Mouse (Mus musculus) E14TG2a.4 (cell line): ENCODE results near the gene Bag2.

Experiments used
- H3K27me3 ChIP-seq: 2 replicates; pipeline ENCODE4 v1.6.1; 2014; ENCODE audit warnings: low read length, control low read depth; ENCODE audit not compliant: insufficient read depth
- H3K36me3 ChIP-seq: 2 replicates; pipeline ENCODE4 v1.6.1; 2014; ENCODE audit warnings: low read length, control low read depth; ENCODE audit not compliant: insufficient read depth
- H3K4me1 ChIP-seq: replicated peaks from 2 replicates; pipeline ENCODE4 v1.6.1; 2014; ENCODE audit warnings: low read depth, low read length, control low read depth
- H3K4me3 ChIP-seq: replicated peaks from 2 replicates; pipeline ENCODE4 v1.5.1; 2014; ENCODE audit warnings: mild to moderate bottlenecking, low read length
- H3K9me3 ChIP-seq: 2 replicates; pipeline ENCODE4 v1.6.1; 2014; ENCODE audit warnings: low read length, control low read depth
- CTCF ChIP-seq: conservative IDR thresholded peaks from 2 replicates; pipeline ENCODE4 v1.5.1; 2014; ENCODE audit warnings: low read length
- NANOG ChIP-seq: IDR thresholded peaks from 2 replicates; pipeline ENCODE4 v1.6.1; 2014; ENCODE audit warnings: borderline replicate concordance, low read length, mixed read lengths
- POU5F1 ChIP-seq: IDR thresholded peaks from 2 replicates; pipeline ENCODE4 v1.6.1; 2014; ENCODE audit warnings: low read length, borderline replicate concordance

The Bag2 gene

DNA sequence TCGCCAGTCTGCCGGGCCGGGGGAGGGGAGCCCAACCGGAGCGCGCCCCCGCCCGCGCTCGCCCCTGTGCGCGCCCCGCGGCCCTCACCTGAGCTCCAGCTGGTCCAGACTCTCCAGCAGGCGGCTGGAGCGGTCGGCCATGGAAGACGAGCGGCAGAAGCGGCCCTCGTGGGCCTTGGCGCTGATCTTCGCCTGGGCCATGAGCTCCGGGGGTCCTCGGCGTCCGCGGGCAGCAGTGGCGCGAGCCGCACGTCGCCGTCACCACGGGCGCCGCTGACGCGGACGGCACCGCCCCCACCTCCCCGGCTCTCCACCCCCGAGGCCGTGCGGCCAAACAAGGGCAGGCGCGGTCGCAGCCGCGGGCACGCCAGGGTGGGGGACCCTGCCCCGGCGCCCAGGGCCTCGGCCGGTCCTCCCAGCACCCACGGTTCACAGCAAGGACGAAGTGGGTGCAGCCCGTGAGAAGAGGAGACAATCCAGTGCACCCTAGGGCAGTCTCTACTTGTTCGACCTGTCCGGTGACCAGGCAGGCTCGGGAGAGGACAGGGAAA, at the start of gene Bag2:
Gene Bag2 (minus strand): TSS at position 305 of the 551 bp plus-strand sequence.
- TF ChIP-seq CTCF (no peak), NANOG (no peak)
- H3K4me1 ChIP-seq = peaks cover 55% of the 10 kb centered on the region
- H3K4me3 ChIP-seq = peak within 1 kb of the TSS; percentile 82
- no peaks in the 10 kb centered on the region for H3K9me3 ChIP-seq
- peaks cover 37% of the 10 kb centered on the region for H3K27me3 ChIP-seq
- H3K36me3 ChIP-seq = peaks cover 26% of the 10 kb centered on the region

DNA sequence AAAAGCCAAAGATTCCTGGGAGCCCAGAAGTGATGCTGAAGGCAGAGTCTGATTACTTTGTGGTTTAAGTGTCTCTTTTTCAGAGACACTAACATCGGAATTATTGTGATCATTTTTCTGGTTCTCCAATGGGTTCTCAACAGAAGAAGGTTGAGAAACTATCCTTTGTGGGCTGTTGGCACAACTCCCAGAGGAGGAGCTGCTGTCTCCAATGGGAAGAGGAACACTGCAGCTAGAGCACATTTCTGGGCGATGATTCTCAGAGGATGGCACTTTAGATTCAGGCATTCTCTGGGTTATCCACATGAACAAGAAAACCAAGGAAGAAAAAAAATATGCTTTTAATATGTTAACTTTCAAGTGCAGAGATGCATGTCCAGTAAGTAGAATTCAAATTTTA, 45.7 kb upstream of the Bag2 start:
- Histone ChIP-seq H3K9me3 (no peaks in the 10 kb centered on the region), H3K4me1 (peaks cover 37% of the 10 kb centered on the region), H3K4me3 (no peak overlapping the region), H3K36me3 (peaks cover 85% of the 10 kb centered on the region), H3K27me3 (no peaks in the 10 kb centered on the region)
- no peak for TF ChIP-seq CTCF

DNA sequence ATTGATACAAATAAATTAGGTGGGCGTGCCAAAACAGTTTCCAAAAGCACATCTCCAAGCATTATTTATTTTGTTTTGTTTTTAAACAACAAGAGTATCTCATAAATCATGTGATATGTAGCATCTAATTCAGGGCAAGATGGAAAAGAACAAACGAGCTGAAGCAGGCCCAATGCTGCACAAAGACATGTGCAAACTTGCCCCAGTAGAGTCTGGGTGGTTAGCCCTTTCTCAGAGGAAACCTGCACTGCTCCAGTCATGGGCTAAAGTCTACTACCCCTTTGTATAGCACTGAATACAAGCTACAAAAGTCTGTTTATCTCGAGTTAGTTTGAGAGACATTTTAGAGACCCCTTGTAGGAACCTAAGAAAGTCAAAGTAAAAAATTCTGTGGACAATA, 42.0 kb upstream of the Bag2 start:
- peaks cover 68% of the 10 kb centered on the region for H3K36me3 ChIP-seq
- H3K27me3 ChIP-seq = no peaks in the 10 kb centered on the region
- TF ChIP-seq POU5F1 (no peak), NANOG (no peak), CTCF (no peak)
- no peak overlapping the region for H3K4me3 ChIP-seq
- H3K4me1 ChIP-seq = peaks cover 32% of the 10 kb centered on the region
- no peaks in the 10 kb centered on the region for H3K9me3 ChIP-seq

DNA sequence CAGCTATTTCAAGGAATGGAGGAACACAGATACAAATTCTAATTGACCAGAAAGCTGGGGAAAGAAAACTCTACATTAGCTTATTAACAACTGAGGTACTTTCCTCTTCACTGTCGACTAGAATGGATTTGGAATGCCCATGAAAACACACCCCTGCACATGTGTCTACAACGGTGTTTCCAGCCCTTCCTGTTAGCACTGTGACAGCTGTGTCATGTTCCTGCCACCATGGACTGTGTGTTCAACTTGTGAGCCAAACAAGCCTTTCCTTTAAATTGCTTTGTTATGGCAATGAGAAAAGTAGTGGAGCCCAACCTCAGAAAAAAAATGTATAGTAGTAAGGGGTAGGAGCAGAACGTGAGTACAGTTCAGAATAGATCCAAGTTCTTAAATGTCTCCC, 30.9 kb upstream of the Bag2 start:
- no peak for TF ChIP-seq NANOG
- no peak for TF ChIP-seq POU5F1
- TF ChIP-seq CTCF = no peak
- Histone ChIP-seq H3K36me3 (peaks cover 24% of the 10 kb centered on the region), H3K9me3 (no peaks in the 10 kb centered on the region), H3K27me3 (no peaks in the 10 kb centered on the region), H3K4me3 (no peak overlapping the region), H3K4me1 (peaks cover 24% of the 10 kb centered on the region)

DNA sequence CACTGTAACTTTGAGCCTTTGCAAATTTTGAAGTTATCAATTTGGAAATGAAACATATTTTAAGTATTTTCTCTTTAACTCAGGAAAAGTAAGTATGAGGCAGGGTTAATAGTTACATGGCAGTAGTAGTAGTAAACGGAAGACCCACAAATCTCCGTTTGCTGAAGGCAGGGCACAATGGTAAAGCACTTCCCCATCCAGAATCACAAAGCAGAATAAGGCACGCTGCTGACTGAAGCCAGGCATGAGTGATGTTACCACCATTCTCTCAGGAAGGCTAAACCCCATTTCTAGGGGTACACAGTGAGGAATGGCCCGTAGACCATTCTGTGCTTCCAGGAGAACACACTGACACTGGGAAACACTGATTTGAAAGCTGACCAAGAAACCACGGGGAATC, 30.5 kb upstream of the Bag2 start:
- Histone ChIP-seq H3K36me3 (peaks cover 24% of the 10 kb centered on the region), H3K9me3 (no peaks in the 10 kb centered on the region)
- TF ChIP-seq NANOG (no peak), CTCF (no peak), POU5F1 (no peak)

DNA sequence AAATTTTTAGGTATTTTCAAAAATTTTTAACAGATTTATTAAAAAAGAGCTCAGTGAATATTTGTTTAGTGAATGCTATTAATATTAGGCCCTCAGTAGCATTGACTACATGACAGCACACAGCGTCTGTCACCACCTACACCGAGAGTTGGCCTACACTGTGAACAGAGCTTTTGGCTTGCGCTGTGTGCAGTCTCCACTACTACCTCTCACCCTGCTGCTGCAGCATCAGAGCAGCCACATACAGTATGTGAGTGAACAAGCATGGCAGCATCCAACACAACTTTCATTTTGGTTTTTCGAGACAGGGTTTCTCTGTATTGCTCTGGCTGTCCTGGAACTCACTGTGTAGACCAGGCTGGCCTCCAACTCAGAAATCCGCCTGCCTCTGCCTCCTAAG, 27.0 kb upstream of the Bag2 start:
- no peak for TF ChIP-seq NANOG
- H3K4me1 ChIP-seq = peaks cover 12% of the 10 kb centered on the region; the same call in 1 of the 2 replicates
- peaks cover 37% of the 10 kb centered on the region for H3K36me3 ChIP-seq
- no peak overlapping the region for H3K4me3 ChIP-seq
- H3K27me3 ChIP-seq = no peaks in the 10 kb centered on the region
- no peaks in the 10 kb centered on the region for H3K9me3 ChIP-seq

More for the DNA sequence above, 30.5 kb upstream of the Bag2 start:
- H3K4me1 ChIP-seq = peaks cover 24% of the 10 kb centered on the region
- H3K27me3 ChIP-seq = no peaks in the 10 kb centered on the region
- H3K4me3 ChIP-seq = no peak overlapping the region

DNA sequence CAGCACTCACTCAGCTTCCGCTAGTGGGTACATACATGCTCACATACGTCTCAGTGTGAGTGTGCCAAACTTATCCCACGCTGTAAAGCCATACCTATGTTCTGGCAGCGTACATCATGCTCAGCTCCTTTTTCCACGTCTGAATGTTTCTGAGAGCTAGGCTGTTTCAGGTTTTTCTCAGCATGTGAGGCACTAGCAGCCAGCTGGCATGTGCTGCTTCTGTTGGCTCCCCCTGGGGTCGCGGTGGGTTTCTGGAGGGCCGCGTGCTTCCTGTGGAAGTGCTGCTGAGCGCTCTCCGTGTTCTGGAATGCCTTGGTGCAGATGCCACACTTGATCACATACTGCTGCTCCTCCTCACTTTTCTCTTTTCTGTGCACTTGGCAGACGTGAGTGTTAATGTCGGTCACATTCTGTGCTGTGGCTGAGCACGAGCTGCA, 18.6 kb upstream of the Bag2 start:
- H3K4me1 ChIP-seq = no peaks in the 10 kb centered on the region
- no peak overlapping the region for H3K4me3 ChIP-seq
- H3K36me3 ChIP-seq = peaks cover 71% of the 10 kb centered on the region
- no peak for TF ChIP-seq CTCF
- TF ChIP-seq NANOG = no peak
- no peak for TF ChIP-seq POU5F1
- no peaks in the 10 kb centered on the region for H3K27me3 ChIP-seq
- no peaks in the 10 kb centered on the region for H3K9me3 ChIP-seq

DNA sequence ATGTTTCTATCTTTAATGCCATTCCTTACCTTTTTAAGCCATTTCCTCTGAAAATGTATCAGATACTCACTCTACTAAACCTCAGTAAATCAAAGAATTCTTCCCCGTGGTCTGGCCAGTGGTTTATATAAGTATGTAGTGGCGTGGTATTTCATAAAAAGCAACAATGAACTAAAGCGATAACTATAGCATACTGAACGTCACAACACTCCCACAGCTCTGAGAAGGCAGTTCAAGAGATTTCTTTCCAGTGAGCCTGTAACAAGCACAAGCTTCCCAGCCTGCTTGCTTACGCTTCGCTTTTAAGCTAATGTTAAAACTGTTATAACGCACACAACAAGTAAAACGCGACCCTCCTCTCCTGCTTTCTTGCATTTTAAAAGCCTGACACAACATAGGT, 14.5 kb upstream of the Bag2 start:
- peaks cover 2% of the 10 kb centered on the region for H3K4me1 ChIP-seq
- H3K36me3 ChIP-seq = peaks cover 85% of the 10 kb centered on the region
- H3K9me3 ChIP-seq = no peaks in the 10 kb centered on the region
- H3K4me3 ChIP-seq = no peak overlapping the region
- TF ChIP-seq CTCF (no peak), NANOG (no peak), POU5F1 (no peak)
- no peaks in the 10 kb centered on the region for H3K27me3 ChIP-seq

DNA sequence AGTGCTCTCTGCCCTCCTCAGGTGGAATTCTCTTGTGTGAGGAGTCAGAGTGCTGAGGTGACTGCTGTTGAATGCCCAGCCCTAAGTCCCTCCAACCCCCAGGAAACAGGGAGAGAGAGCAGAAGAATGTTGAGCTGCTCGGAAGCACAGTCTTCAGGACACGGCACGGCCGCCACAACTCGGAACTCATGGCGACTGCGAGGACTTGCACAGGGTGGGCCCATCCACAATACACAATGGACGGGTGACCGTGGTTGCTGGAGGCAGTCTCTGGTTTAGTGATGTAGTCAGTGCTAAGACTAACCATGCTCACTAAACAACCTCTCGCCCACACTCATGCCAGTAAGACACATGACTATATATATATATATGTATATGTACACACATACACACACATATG, 14.0 kb upstream of the Bag2 start:
- H3K9me3 ChIP-seq = no peaks in the 10 kb centered on the region
- no peak for TF ChIP-seq NANOG
- peaks cover 7% of the 10 kb centered on the region for H3K4me1 ChIP-seq

More for the DNA sequence above, 14.0 kb upstream of the Bag2 start:
- H3K27me3 ChIP-seq = no peaks in the 10 kb centered on the region
- H3K4me3 ChIP-seq = no peak overlapping the region
- H3K36me3 ChIP-seq = peaks cover 85% of the 10 kb centered on the region
